Mouse (Mus musculus) liver, postnatal 0 days (tissue): ENCODE measurements around the gene Hdac1. TPM values are rescaled to one million over a fixed set of nuclear protein-coding genes. Genes with fewer than 3 reads are reported as not detected.

Experiments
- ATAC-seq: fragments of 200-750 bp; cut with Nextera tagmentation; 2 replicates; pipeline ENCODE4 v1.8.0; 2017; ENCODE audit warnings: mild to moderate bottlenecking, moderate library complexity
- DNase-seq: peaks from one replicate; pipeline ENCODE4 v3.0.0-alpha.2; 2016
- H3K27ac ChIP-seq: fragments of 300-500 bp; sonication (generic); 2 replicates; pipeline ENCODE4 v1.5.1; 2014; ENCODE audit warnings: antibody characterized with exemption, moderate library complexity, mild to moderate bottlenecking, low read depth
- H3K27me3 ChIP-seq: fragments of 300-500 bp; sonication (generic); 2 replicates; pipeline ENCODE4 v1.6.1; 2014; ENCODE audit warnings: low read length, control low read depth, mixed read lengths; ENCODE audit not compliant: insufficient read depth
- H3K36me3 ChIP-seq: fragments of 300-500 bp; sonication (generic); replicated peaks from 2 replicates; pipeline ENCODE4 v1.6.1; 2014; ENCODE audit warnings: mild to moderate bottlenecking, control low read depth, low read length, moderate library complexity, mixed read lengths; ENCODE audit not compliant: insufficient read depth
- H3K4me1 ChIP-seq: fragments of 300-500 bp; sonication (generic); 2 replicates; pipeline ENCODE4 v1.6.1; 2014; ENCODE audit warnings: antibody characterized with exemption, mild to moderate bottlenecking, control low read depth; ENCODE audit not compliant: insufficient read depth
- H3K4me2 ChIP-seq: fragments of 300-500 bp; sonication (generic); 2 replicates; pipeline ENCODE4 v1.6.1; 2014; ENCODE audit warnings: low read depth, mild to moderate bottlenecking, low read length, moderate library complexity, mixed read lengths
- H3K4me3 ChIP-seq: fragments of 300-500 bp; sonication (generic); 2 replicates; pipeline ENCODE4 v1.5.1; 2014; ENCODE audit warnings: low read depth, low read length
- H3K9ac ChIP-seq: fragments of 300-500 bp; sonication (generic); replicated peaks from 2 replicates; pipeline ENCODE4 v1.6.1; 2014; ENCODE audit warnings: mild to moderate bottlenecking, moderate library complexity
- H3K9me3 ChIP-seq: fragments of 300-500 bp; sonication (generic); 2 replicates; pipeline ENCODE4 v1.6.1; 2016; ENCODE audit warnings: mild to moderate bottlenecking, control low read depth, low read length, mixed read lengths
- CTCF ChIP-seq: sonication (generic); IDR thresholded peaks from 2 replicates; pipeline ENCODE4 v1.5.1; 2016; ENCODE audit warnings: antibody characterized with exemption, low read depth
- EP300 ChIP-seq: IDR thresholded peaks from 2 replicates; pipeline ENCODE4 v1.6.1; 2016; ENCODE audit warnings: antibody characterized with exemption, low read depth, mild to moderate bottlenecking
- WGBS: fragments of 180-500 bp; shearing (Covaris S2); extraction: QIAGEN DNeasy Blood & Tissue Kit; methylation state at CpG from one replicate; pipeline ENCODE4 v1.1.7; 2014; ENCODE audit not compliant: insufficient replicate concordance; 5-methylcytosine and 5-hydroxymethylcytosine counted together
- polyA plus RNA-seq: library from polyadenylated mRNA; unstranded; fragments of >200 nt; fragmentation: Nextera tagmentation; extraction: Ambion mirVana; gene quantifications from 2 replicates; pipeline ENCODE4 v1.2.1, GENCODE M21; 2015

The Hdac1 gene
- polyA plus RNA-seq, 1 experiment from 2014 or later: 59.0 TPM

GRCm38 (mm10) chr4:129565139-129565538 is 22.6 kb upstream of the Hdac1 start:
- no peaks in the 10 kb centered on the region for H3K27me3 ChIP-seq
- H3K4me1 ChIP-seq: peaks cover 6% of the 10 kb centered on the region; the same call in 1 of the 2 replicates
- 81% methylated on average over 6 of the region's 6 CpGs for WGBS
- ATAC-seq: no peak
- no peak overlapping the region for H3K9ac ChIP-seq
- no peaks in the 10 kb centered on the region for H3K36me3 ChIP-seq
- no peak for DNase-seq
- H3K4me3 ChIP-seq: no peak overlapping the region
- H3K9me3 ChIP-seq: no peaks in the 10 kb centered on the region
- no peak overlapping the region for H3K27ac ChIP-seq
- H3K4me2 ChIP-seq: no peak overlapping the region
- TF ChIP-seq EP300 (no peak), CTCF (no peak)

- no peaks in the 10 kb centered on the region for H3K9me3 ChIP-seq
- peaks cover 6% of the 10 kb centered on the region; the same call in 1 of the 2 replicates for H3K4me1 ChIP-seq
- H3K9ac ChIP-seq: no peak overlapping the region
- H3K36me3 ChIP-seq: no peaks in the 10 kb centered on the region
- TF ChIP-seq CTCF (no peak), EP300 (no peak)
- H3K27me3 ChIP-seq: no peaks in the 10 kb centered on the region
- 67% methylated on average over 8 of the region's 8 CpGs for WGBS
- no peak for ATAC-seq
- H3K4me3 ChIP-seq: no peak overlapping the region
- no peak overlapping the region for H3K4me2 ChIP-seq
- no peak overlapping the region for H3K27ac ChIP-seq
- no peak for DNase-seq
Observed at GRCm38 (mm10) chr4:129563718-129564117, 21.2 kb upstream of the Hdac1 start.

GRCm38 (mm10) chr4:129561184-129561583 is 18.7 kb upstream of the Hdac1 start:
- H3K9ac ChIP-seq: no peak overlapping the region
- TF ChIP-seq EP300 (no peak), CTCF (no peak)
- H3K27ac ChIP-seq: no peak overlapping the region
- no peak overlapping the region for H3K4me3 ChIP-seq
- DNase-seq: no peak
- H3K9me3 ChIP-seq: no peaks in the 10 kb centered on the region
- peaks cover 20% of the 10 kb centered on the region for H3K4me1 ChIP-seq
- no peaks in the 10 kb centered on the region for H3K27me3 ChIP-seq
- H3K36me3 ChIP-seq: no peaks in the 10 kb centered on the region
- 54% methylated on average over 5 of the region's 5 CpGs for WGBS
- no peak overlapping the region for H3K4me2 ChIP-seq
- ATAC-seq: no peak

GRCm38 (mm10) chr4:129558321-129558955 is 15.9 kb upstream of the Hdac1 start:
- H3K4me2 ChIP-seq: peak overlapping the region; percentile 95; the same call in 1 of the 2 replicates
- peak overlapping the region; percentile 69 for H3K27ac ChIP-seq
- ATAC-seq (no peak), DNase-seq (peak; percentile 14)
- WGBS: 72% methylated on average over 12 of the region's 12 CpGs
- H3K36me3 ChIP-seq: no peaks in the 10 kb centered on the region
- no peaks in the 10 kb centered on the region for H3K27me3 ChIP-seq
- H3K4me3 ChIP-seq: no peak overlapping the region
- H3K9ac ChIP-seq: no peak overlapping the region
- TF ChIP-seq CTCF: no peak
- TF ChIP-seq EP300: no peak
- no peaks in the 10 kb centered on the region for H3K9me3 ChIP-seq
- peaks cover 25% of the 10 kb centered on the region for H3K4me1 ChIP-seq

- DNase-seq: no peak
Observed at GRCm38 (mm10) chr4:129557256-129557808, 14.8 kb upstream of the Hdac1 start.

GRCm38 (mm10) chr4:129556532-129557223 is 14.2 kb upstream of the Hdac1 start:
- Histone ChIP-seq H3K36me3 (no peaks in the 10 kb centered on the region), H3K9me3 (no peaks in the 10 kb centered on the region), H3K27ac (peak overlapping the region; percentile 67), H3K4me2 (peak overlapping the region; percentile 95), H3K4me1 (peaks cover 23% of the 10 kb centered on the region), H3K4me3 (peak overlapping the region; percentile 57), H3K27me3 (no peaks in the 10 kb centered on the region), H3K9ac (peak overlapping the region; percentile 56)
- peak; percentile 84 for ATAC-seq
- 7% methylated on average over 29 of the region's 33 CpGs for WGBS
- DNase-seq: peak; percentile 96
- TF ChIP-seq EP300: no peak
- no peak for TF ChIP-seq CTCF

More at GRCm38 (mm10) chr4:129557256-129557808, 14.8 kb upstream of the Hdac1 start:
- TF ChIP-seq EP300 (peak; percentile 78), CTCF (no peak)
- WGBS: 73% methylated on average over 9 of the region's 9 CpGs
- Histone ChIP-seq H3K4me3 (peak overlapping the region; percentile 57), H3K27ac (peak overlapping the region; percentile 69), H3K4me1 (peaks cover 23% of the 10 kb centered on the region), H3K9me3 (no peaks in the 10 kb centered on the region), H3K9ac (peak overlapping the region; percentile 56), H3K27me3 (no peaks in the 10 kb centered on the region), H3K4me2 (peak overlapping the region; percentile 95), H3K36me3 (no peaks in the 10 kb centered on the region)
- ATAC-seq: peak; percentile 73
